Mouse (Mus musculus) liver, postnatal 0 days (tissue): ENCODE data around the gene Gm20388.

ENCODE experiments used
- CTCF ChIP-seq: sonication (generic); IDR thresholded peaks from 2 replicates; pipeline ENCODE4 v1.5.1; 2016; ENCODE audit warnings: antibody characterized with exemption, low read depth
- EP300 ChIP-seq: IDR thresholded peaks from 2 replicates; pipeline ENCODE4 v1.6.1; 2016; ENCODE audit warnings: antibody characterized with exemption, low read depth, mild to moderate bottlenecking

GRCm38 (mm10) chr8:124264671-124265070 is 4354.0 kb downstream of the Gm20388 start:
- TF ChIP-seq CTCF, result no peak
- no peak for TF ChIP-seq EP300
